8 mouse cellular contexts compared by ENCODE assay signal in genomic region chr5:73167976-73168768, GRCm38 (mm10).
DNase-seq lines count a peak whose midpoint lies in the region; ATAC-seq lines count a peak whose summit lies in the region.

No protein-coding gene starts in this region.

- DNase-seq in frontal cortex, postnatal 36 days (ENCODE audit: low spot score in 2 of 2) = peak; percentile 21 to 46
- no peak for DNase-seq in frontal cortex, postnatal 25 days (ENCODE audit: low spot score in 2 of 2)
- DNase-seq in brain, embryonic 18.5 days (ENCODE audit: low read depth, low spot score) = peak; percentile 18
- DNase-seq in heart, postnatal 14 days = peak; percentile 32 to 38
- peak; percentile 17 to 47 for DNase-seq in left cerebral cortex, postnatal 14 days (ENCODE audit: low spot score in 2 of 2)
- no peak for DNase-seq in MN1 (ENCODE audit: low spot score)
- no peak for DNase-seq in spleen, postnatal 14 days (ENCODE audit: low spot score in 2 of 2)

- intact Hi-C loops in heart, postnatal 14 days (cut with DNase I) = no loop called here
- intact Hi-C loops in left cerebral cortex, postnatal 14 days (cut with DNase I) = no loop called here

- ATAC-seq in inflammation-experienced regulatory T-cells, adult 6 months = no peak

Comparison
In these comparisons a context has a peak if more than half of its experiments do, and no peak if none do; other contexts are left out.
1. DNase-seq: peak in frontal cortex, postnatal 36 days (2 of 2), brain, embryonic 18.5 days (single experiment), heart, postnatal 14 days (2 of 2) and left cerebral cortex, postnatal 14 days (2 of 2); none in frontal cortex, postnatal 25 days (0 of 2), MN1 (single experiment) and spleen, postnatal 14 days (0 of 2).